Mouse (Mus musculus): ENCODE measurements around the gene Tbca.

DNA sequence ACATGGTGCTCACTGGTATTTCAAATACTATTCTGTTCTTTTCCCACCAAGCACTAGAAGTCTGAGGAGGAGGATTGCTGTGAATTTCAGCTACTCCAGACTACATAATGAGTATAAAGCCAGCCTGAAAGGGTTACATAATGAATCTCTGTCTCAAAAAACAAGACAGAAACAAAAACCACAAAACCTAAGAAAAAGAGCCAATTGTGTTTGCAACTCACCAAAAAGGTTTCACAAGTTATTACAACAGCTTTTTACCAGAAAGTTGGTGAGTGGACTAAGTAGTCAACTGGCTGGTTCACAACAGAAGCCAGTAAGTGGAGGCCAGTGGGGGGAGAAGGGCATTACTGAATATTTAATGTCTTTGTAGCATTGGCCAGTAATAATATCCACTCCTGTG is 19.9 kb downstream of the Tbca start:
- TF ChIP-seq CTCF (IDR thresholded peaks at IDR 0.05; ENCODE audit: low read depth, low read length): no peak
- TF ChIP-seq POLR2A (IDR thresholded peaks at IDR 0.05; ENCODE audit: borderline replicate concordance, low read depth, low read length): no peak

Data from bone marrow macrophage, adult 2 months (primary cell).